Mouse (Mus musculus) gastrocnemius, postnatal 10 days (tissue): ENCODE measurements around the gene Tenm3. TPM values are rescaled to one million over a fixed set of nuclear protein-coding genes. Genes with fewer than 3 reads are reported as not detected.

Experiments
- DNase-seq: peaks from one replicate; pipeline ENCODE4 v3.0.0; 2021; ENCODE audit warnings: mixed read lengths
- total RNA-seq, 2 experiments: library from RNA; stranded (reverse); gene quantifications; 2 replicates each; pipeline ENCODE4 v1.2.3; 2021

Tenm3 gene
- total RNA-seq, 2 experiments from 2014 or later = 18.2 to 23.5 TPM

DNA sequence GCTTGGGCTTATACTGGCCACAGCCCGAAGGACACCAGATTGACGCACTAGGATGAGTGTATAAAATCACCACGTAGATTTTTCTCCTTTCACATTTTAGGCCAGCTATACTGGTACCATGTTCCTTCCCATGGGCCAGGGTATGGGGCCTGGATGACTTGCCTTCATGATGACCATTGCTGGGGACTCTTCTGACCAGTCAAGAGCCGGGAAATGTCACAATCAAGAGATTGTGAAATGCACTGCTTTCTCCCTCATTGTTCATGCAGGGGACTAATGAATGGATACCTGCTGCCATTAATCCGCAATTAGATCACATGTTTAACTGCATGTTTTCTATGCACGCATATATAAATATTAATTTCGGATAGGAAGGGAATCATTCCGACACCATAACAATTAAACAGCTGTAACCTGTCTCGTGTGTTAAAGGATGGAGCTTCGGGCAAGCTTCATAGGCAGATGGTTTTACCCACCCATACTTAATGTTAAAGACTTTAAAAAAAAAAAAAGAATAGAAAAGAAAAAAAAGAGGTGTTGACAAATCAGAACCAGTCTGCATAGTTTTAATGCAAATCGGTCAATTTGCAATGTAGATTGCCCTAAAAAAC lies 521.0 kb downstream of the Tenm3 start:
- DNase-seq = no peak

DNA sequence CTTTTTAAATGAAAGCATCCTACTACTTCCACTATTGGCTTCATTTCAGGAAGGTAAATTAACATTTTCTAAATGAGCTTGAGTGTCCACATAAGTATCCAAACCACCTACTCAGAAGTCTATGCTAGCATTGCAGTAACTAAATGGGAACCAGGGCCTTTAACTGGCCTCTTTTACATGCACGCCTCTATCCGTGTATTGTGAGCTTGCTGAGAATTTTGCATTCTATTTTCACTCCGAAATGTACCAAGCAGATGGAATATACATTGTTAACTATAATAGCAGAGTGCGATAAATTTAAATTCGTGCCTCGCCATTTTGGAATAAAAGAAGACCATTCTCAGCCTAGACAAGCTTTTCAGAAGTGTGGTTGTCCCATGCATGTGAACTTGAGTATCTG lies 521.5 kb downstream of the Tenm3 start:
- no peak for DNase-seq

GRCm38 (mm10) chr8:48319674-48320073 lies 524.1 kb downstream of the Tenm3 start:
- no peak for DNase-seq

DNA sequence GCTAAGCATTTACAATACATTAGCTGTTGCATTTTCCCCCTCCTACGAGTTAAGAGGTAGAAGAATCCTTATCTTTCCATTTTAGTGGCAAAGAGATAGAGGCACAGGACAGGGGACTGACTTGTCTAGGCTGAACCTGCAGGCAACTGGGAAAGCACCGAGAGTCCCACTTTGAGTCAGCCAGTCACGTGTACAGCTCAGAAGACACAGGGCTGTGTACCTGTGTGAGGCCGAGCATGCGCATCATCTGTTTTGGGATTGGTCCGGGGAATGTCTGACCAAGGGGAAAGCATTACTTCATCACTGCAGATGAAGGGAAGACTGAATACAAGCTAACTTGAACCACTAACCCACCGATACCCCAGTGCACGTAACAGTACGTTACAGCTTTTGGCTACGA lies 526.3 kb downstream of the Tenm3 start:
- DNase-seq = no peak

- DNase-seq = no peak
Observed at GRCm38 (mm10) chr8:48315605-48316004, 528.1 kb downstream of the Tenm3 start.

DNA sequence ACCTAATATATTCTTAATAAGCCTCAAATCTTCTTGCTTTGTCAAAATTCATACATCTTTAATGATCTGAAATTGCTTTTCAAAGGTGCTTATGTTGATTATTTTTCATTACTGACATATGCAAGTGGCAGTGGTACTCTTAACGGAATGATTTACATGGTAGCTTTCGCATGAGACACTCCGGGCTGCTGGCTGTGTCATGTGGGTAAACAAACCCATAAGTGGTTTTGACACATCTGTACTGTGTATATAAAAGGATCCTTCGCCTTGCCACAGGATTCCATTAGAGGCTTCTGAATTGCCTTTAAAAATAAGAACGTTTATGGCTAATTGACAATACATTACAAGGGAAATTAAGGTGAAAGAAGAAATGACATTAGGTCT lies 529.8 kb downstream of the Tenm3 start:
- DNase-seq = no peak

DNA sequence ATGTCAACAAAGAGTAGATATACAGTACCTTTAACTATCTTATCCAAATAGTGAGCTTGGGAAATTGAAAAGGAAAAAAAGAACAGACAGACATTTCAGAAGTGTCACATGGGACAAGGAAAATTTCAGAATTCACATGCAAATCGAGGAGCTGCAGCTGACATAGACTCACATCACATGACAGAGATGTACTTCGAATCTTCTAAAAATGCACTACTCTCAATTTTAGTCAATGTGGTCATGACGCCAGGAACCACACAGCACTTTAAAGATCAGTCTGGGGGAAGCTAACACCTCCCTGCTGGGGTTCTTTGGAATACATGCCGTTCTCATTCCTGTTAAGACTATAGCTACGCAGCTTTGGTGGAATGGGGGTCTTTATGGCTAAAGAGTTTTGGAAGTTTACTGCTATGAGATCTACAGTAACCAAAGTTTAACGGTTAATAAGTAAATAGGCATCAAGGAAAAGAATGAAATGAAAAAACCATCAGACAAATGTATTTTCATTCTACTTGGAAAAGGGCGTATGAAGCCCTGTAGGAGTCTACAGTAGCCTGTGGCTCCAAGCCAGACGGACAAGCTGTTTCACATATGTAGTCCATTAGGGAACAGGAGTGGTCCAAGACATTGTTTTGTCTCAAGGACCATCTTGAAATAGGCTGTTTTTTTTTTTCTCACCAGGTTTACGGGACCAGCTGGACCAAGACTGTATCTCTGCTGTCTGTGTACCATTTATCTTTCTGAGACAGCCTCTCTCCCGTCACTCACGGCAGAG lies 530.4 kb downstream of the Tenm3 start:
- DNase-seq = peak; percentile 45

- no peak for DNase-seq
Observed at GRCm38 (mm10) chr8:48311706-48312105, 532.0 kb downstream of the Tenm3 start.

GRCm38 (mm10) chr8:48310240-48310849 lies 533.4 kb downstream of the Tenm3 start:
- DNase-seq = no peak

GRCm38 (mm10) chr8:48309191-48309987 lies 534.4 kb downstream of the Tenm3 start:
- no peak for DNase-seq

DNA sequence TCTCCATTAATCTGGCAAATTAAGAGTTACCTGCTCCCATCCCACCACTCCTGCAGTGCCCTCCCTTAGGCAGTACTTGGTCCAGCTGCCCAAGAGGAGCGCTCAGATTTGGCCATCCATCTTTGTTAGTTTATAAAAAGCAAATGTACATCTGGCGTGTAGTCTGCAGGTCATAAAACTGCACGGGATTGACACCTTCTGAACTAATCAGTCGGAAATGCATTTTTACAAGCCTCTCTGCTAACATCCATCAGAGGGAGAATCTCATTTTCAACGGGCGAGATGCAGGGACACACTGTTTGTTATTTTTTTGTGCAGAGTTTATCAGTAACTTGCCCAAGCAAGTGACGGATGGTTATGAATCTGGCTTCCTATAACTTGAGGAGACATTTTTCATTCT lies 539.5 kb downstream of the Tenm3 start:
- no peak for DNase-seq

DNA sequence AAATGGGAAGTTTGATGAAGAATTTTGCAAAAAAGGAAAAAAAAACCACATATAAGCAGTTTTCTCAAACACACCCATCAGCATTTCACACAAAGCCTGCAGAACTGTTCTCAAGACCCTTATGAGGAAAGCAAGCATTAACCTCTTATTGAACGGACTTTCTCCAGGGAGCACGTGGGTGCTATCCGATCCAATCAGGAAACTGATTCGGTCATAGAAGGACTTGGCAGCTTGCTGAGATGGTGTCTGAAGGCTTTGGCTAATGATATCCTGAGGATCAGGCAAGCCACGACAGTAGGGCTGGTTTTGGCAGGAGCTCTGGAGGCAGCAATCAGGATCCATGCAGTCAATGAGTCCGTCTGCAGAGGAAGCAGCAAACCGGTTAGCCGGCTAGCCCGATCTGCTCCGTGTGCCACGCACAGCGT lies 543.1 kb downstream of the Tenm3 start:
- peak; percentile 41 for DNase-seq

DNA sequence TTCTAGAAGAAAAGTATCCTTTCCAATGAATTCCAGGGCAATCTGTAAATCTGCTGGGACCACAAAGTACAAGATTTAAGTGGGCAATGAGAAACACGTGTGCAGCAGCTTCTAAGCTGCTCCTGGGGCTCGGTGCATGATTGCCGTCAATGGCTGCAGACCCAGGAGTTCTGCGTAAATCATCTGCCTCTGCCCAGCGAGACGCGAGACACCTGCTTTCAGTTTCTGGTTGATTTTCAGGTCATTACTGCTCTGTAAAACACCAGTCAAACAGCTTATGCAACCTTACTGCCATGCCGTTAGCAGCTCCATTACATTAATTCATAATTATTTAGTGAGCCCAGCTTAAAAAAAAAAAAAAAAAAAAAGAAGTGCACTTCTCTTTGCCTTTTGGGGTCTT lies 543.7 kb downstream of the Tenm3 start:
- no peak for DNase-seq

- no peak for DNase-seq
Observed at GRCm38 (mm10) chr8:48299341-48299740, 544.4 kb downstream of the Tenm3 start.

DNA sequence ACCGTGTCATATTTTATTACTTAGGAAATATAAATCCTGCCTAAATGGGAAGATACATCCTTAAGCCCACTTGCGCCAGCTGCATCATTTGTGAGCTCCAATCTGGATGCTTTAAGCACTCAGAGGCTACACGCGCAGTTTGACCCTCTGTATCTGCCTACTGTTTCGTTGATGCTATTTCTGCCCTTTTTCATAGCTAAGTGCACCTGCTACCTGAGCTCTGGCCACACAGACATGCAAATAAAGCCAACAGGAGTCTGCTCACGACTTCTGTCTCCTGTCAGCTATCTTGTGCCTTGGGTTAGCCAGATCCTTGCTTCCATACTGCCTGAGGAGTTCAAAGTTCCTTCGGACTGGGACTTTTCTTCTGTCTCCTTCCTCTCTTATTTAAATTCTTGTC lies 547.4 kb downstream of the Tenm3 start:
- no peak for DNase-seq

DNA sequence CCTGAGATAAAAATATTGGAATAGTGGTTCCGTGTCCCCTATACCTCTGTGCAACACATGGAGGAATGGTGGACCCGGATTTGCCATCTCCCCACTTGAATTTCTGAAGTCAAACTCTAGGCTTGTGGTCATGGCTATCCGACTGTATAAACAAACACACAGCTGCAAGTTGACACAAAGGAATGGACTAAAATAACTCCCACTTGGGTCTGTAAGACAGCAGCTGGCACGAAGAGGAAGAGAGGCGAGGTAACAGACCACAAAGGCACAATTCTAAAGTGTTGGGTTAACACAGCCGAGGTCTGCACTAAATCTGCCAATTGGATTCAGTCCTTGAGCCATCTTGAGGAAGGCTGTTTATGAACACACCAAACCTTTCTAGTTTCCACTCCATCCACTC lies 548.2 kb downstream of the Tenm3 start:
- no peak for DNase-seq

DNA sequence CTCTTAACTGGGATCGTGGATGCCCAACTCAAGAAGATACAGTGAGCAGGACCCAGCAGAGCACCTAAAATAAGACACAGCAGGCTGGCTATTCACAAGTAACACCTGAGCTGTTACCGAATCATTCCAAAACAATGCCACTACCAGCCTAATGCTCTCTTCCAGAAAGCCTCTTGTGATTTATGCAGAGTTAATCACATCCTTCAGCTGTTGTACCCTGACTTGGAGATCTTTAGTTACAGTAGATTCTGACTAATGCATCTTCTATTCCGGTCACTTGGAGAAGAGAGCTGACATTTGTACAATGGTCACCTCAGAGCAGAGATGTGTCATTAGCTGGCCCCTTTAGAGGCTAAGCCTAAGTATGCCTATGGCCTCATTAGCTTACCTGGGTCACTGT lies 550.0 kb downstream of the Tenm3 start:
- no peak for DNase-seq

GRCm38 (mm10) chr8:48285432-48285831 lies 558.3 kb downstream of the Tenm3 start:
- no peak for DNase-seq

GRCm38 (mm10) chr8:48281855-48282254 lies 561.9 kb downstream of the Tenm3 start:
- DNase-seq = no peak

DNA sequence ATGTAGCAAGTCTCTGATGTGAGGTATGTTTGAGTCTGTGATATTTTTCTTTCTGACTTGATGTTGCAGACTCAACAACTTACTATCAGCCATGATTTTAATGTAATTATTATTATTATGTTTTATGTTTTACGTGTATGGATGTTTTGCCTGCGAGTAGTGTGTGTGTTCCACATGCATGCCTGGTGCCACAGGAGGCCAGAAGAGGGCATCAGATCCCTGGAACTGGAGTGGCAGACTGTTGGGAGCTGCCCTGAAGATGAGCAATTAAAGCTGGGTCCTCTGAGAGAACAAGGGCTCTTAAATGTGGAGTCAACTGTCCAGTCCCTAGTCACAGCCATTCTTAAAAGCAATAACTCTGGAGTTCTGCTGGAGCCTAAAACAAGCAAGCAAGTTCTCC lies 564.4 kb downstream of the Tenm3 start:
- DNase-seq = no peak

GRCm38 (mm10) chr8:48277986-48278635 lies 565.6 kb downstream of the Tenm3 start:
- no peak for DNase-seq

DNA sequence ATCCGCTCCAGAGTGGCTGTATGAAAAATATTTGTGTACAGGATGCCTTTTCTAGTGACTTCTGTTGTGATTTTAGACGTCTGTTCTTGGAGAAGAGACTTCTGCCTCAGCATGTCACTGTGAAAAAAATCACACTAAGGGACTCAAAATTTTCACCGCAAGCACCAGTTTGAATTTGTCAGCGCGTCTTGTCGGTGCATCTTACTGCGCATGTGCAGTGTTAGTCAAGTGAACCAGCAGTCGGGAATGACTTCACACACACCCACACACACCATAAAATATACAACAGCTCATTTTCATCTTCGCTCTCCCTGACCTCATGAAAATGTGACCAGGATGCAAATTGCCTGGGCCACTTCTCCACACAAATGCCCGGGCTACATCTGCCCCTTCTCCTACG lies 568.7 kb downstream of the Tenm3 start:
- DNase-seq = no peak
